Mouse (Mus musculus) lung, embryonic 15.5 days (tissue): ENCODE measurements around the gene Banf2. TPM values are rescaled to one million over a fixed set of nuclear protein-coding genes. Genes with fewer than 3 reads are reported as not detected.

Experiments
- ATAC-seq: fragments of 200-750 bp; cut with Nextera tagmentation; 2 replicates; pipeline ENCODE4 v1.8.0; 2017; ENCODE audit warnings: moderate number of reproducible peaks, borderline replicate concordance; ENCODE audit not compliant: low FRiP score, low TSS enrichment; ENCODE audit errors: extremely low read depth
- H3K27ac ChIP-seq: fragments of 300-500 bp; sonication (generic); 2 replicates; pipeline ENCODE4 v1.5.1; 2015; ENCODE audit warnings: moderate library complexity, mild to moderate bottlenecking, inconsistent platforms
- H3K27me3 ChIP-seq: fragments of 300-500 bp; sonication (generic); 2 replicates; pipeline ENCODE4 v1.6.1; 2015; ENCODE audit warnings: inconsistent platforms
- H3K36me3 ChIP-seq: fragments of 300-500 bp; sonication (generic); 2 replicates; pipeline ENCODE4 v1.6.1; 2015; ENCODE audit warnings: inconsistent platforms
- H3K4me1 ChIP-seq: fragments of 300-500 bp; sonication (generic); 2 replicates; pipeline ENCODE4 v1.6.1; 2015; ENCODE audit warnings: inconsistent platforms
- H3K4me2 ChIP-seq: fragments of 300-500 bp; sonication (generic); 2 replicates; pipeline ENCODE4 v1.6.1; 2015; ENCODE audit warnings: inconsistent platforms, mild to moderate bottlenecking, moderate library complexity
- H3K4me3 ChIP-seq: fragments of 300-500 bp; sonication (generic); 2 replicates; pipeline ENCODE4 v1.5.1; 2015; ENCODE audit warnings: mild to moderate bottlenecking, inconsistent platforms
- H3K9ac ChIP-seq: fragments of 300-500 bp; sonication (generic); 2 replicates; pipeline ENCODE4 v1.6.1; 2015; ENCODE audit warnings: inconsistent platforms
- H3K9me3 ChIP-seq: fragments of 300-500 bp; sonication (generic); 2 replicates; pipeline ENCODE4 v1.6.1; 2016; ENCODE audit warnings: inconsistent platforms
- WGBS: fragments of 180-500 bp; shearing (Covaris S2); methylation state at CpG from one replicate; pipeline ENCODE4 v1.1.7; 2015; 5-methylcytosine and 5-hydroxymethylcytosine counted together
- polyA plus RNA-seq: library from polyadenylated mRNA; unstranded; fragments of >200 nt; fragmentation: Nextera tagmentation; extraction: Ambion mirVana; gene quantifications from 2 replicates; pipeline ENCODE4 v1.2.1, GENCODE M21; 2015

The Banf2 gene
- polyA plus RNA-seq, 1 experiment from 2014 or later, result not detected

GRCm38 (mm10) chr2:144030791-144031190 lies 2.1 kb upstream of the Banf2 start:
- WGBS, result 82% methylated on average over 7 of the region's 7 CpGs
- H3K4me2 ChIP-seq, result no peak overlapping the region

GRCm38 (mm10) chr2:144044726-144045125 lies 11.9 kb downstream of the Banf2 start:
- Histone ChIP-seq H3K36me3 (no peaks in the 10 kb centered on the region), H3K9me3 (no peaks in the 10 kb centered on the region; the same call in 1 of the 2 replicates), H3K4me3 (no peak overlapping the region), H3K4me1 (peaks cover 3% of the 10 kb centered on the region; the same call in 1 of the 2 replicates), H3K4me2 (no peak overlapping the region), H3K9ac (no peak overlapping the region), H3K27me3 (no peaks in the 10 kb centered on the region), H3K27ac (no peak overlapping the region)
- 62% methylated on average over 6 of the region's 6 CpGs for WGBS
- no peak for ATAC-seq

More at GRCm38 (mm10) chr2:144030791-144031190, 2.1 kb upstream of the Banf2 start:
- no peaks in the 10 kb centered on the region for H3K9me3 ChIP-seq
- H3K9ac ChIP-seq, result no peak overlapping the region
- no peak overlapping the region for H3K4me3 ChIP-seq
- ATAC-seq, result no peak
- H3K36me3 ChIP-seq, result no peaks in the 10 kb centered on the region
- no peak overlapping the region for H3K27ac ChIP-seq
- no peaks in the 10 kb centered on the region for H3K4me1 ChIP-seq
- H3K27me3 ChIP-seq, result no peaks in the 10 kb centered on the region

GRCm38 (mm10) chr2:144045756-144046560 lies 13.1 kb downstream of the Banf2 start:
- no peak for ATAC-seq
- H3K36me3 ChIP-seq, result no peaks in the 10 kb centered on the region
- H3K27ac ChIP-seq, result no peak overlapping the region
- 58% methylated on average over 5 of the region's 5 CpGs for WGBS
- H3K9ac ChIP-seq, result no peak overlapping the region
- no peak overlapping the region for H3K4me3 ChIP-seq
- H3K4me1 ChIP-seq, result peaks cover 3% of the 10 kb centered on the region; the same call in 1 of the 2 replicates
- no peaks in the 10 kb centered on the region; the same call in 1 of the 2 replicates for H3K9me3 ChIP-seq
- H3K27me3 ChIP-seq, result no peaks in the 10 kb centered on the region
- H3K4me2 ChIP-seq, result no peak overlapping the region

- no peak for ATAC-seq
- Histone ChIP-seq H3K4me3 (no peak overlapping the region), H3K27ac (no peak overlapping the region; the same call in 1 of the 2 replicates), H3K4me2 (no peak overlapping the region), H3K27me3 (no peaks in the 10 kb centered on the region), H3K36me3 (no peaks in the 10 kb centered on the region), H3K9ac (no peak overlapping the region), H3K4me1 (peaks cover 3% of the 10 kb centered on the region; the same call in 1 of the 2 replicates), H3K9me3 (no peaks in the 10 kb centered on the region; the same call in 1 of the 2 replicates)
- WGBS, result 56% methylated on average over 11 of the region's 11 CpGs
Observed at GRCm38 (mm10) chr2:144046916-144047315, 14.1 kb downstream of the Banf2 start.

- 70% methylated on average over 8 of the region's 8 CpGs for WGBS
- H3K9me3 ChIP-seq, result no peaks in the 10 kb centered on the region
- H3K4me1 ChIP-seq, result peaks cover 3% of the 10 kb centered on the region; the same call in 1 of the 2 replicates
Observed at GRCm38 (mm10) chr2:144050146-144050680, 17.4 kb downstream of the Banf2 start.

GRCm38 (mm10) chr2:144050861-144051260 lies 18.0 kb downstream of the Banf2 start:
- Histone ChIP-seq H3K9ac (no peak overlapping the region), H3K36me3 (no peaks in the 10 kb centered on the region), H3K9me3 (no peaks in the 10 kb centered on the region), H3K27ac (no peak overlapping the region), H3K4me1 (peaks cover 3% of the 10 kb centered on the region; the same call in 1 of the 2 replicates), H3K4me3 (no peak overlapping the region), H3K4me2 (no peak overlapping the region), H3K27me3 (no peaks in the 10 kb centered on the region)
- no peak for ATAC-seq
- WGBS, result 85% methylated on average over 6 of the region's 6 CpGs

More at GRCm38 (mm10) chr2:144050146-144050680, 17.4 kb downstream of the Banf2 start:
- Histone ChIP-seq H3K4me2 (no peak overlapping the region), H3K4me3 (no peak overlapping the region), H3K27me3 (no peaks in the 10 kb centered on the region), H3K27ac (no peak overlapping the region), H3K9ac (no peak overlapping the region), H3K36me3 (no peaks in the 10 kb centered on the region)
- ATAC-seq, result no peak

GRCm38 (mm10) chr2:144052410-144053065 lies 19.7 kb downstream of the Banf2 start:
- no peak overlapping the region for H3K4me2 ChIP-seq
- H3K4me3 ChIP-seq, result no peak overlapping the region
- H3K27me3 ChIP-seq, result no peaks in the 10 kb centered on the region
- no peak overlapping the region for H3K9ac ChIP-seq
- ATAC-seq, result no peak
- no peaks in the 10 kb centered on the region for H3K9me3 ChIP-seq
- no peak overlapping the region for H3K27ac ChIP-seq
- H3K36me3 ChIP-seq, result no peaks in the 10 kb centered on the region
- no peaks in the 10 kb centered on the region for H3K4me1 ChIP-seq
- 87% methylated on average over 8 of the region's 8 CpGs for WGBS

- ATAC-seq, result no peak
- Histone ChIP-seq H3K4me2 (no peak overlapping the region), H3K36me3 (no peaks in the 10 kb centered on the region), H3K9me3 (no peaks in the 10 kb centered on the region), H3K4me1 (no peaks in the 10 kb centered on the region), H3K9ac (no peak overlapping the region), H3K4me3 (no peak overlapping the region), H3K27me3 (no peaks in the 10 kb centered on the region), H3K27ac (no peak overlapping the region)
- 80% methylated on average over 2 of the region's 2 CpGs for WGBS
Observed at GRCm38 (mm10) chr2:144057735-144058134, 24.9 kb downstream of the Banf2 start.

- Histone ChIP-seq H3K4me3 (no peak overlapping the region), H3K4me2 (no peak overlapping the region), H3K9me3 (no peaks in the 10 kb centered on the region), H3K4me1 (no peaks in the 10 kb centered on the region), H3K27ac (no peak overlapping the region), H3K9ac (no peak overlapping the region), H3K27me3 (no peaks in the 10 kb centered on the region), H3K36me3 (no peaks in the 10 kb centered on the region)
- 31% methylated on average over 6 of the region's 6 CpGs for WGBS
- no peak for ATAC-seq
Observed at GRCm38 (mm10) chr2:144061701-144062100, 28.8 kb downstream of the Banf2 start.

- Histone ChIP-seq H3K4me2 (no peak overlapping the region), H3K27ac (no peak overlapping the region), H3K4me3 (no peak overlapping the region), H3K9ac (no peak overlapping the region), H3K27me3 (no peaks in the 10 kb centered on the region), H3K9me3 (no peaks in the 10 kb centered on the region), H3K4me1 (no peaks in the 10 kb centered on the region), H3K36me3 (no peaks in the 10 kb centered on the region)
- 90% methylated on average over 2 of the region's 2 CpGs for WGBS
- no peak for ATAC-seq
Observed at GRCm38 (mm10) chr2:144065499-144065898, 32.6 kb downstream of the Banf2 start.

GRCm38 (mm10) chr2:144069663-144070062 lies 36.8 kb downstream of the Banf2 start:
- H3K27ac ChIP-seq, result no peak overlapping the region
- WGBS, result 87% methylated on average over 4 of the region's 4 CpGs
- H3K4me3 ChIP-seq, result no peak overlapping the region
- ATAC-seq, result no peak
- no peaks in the 10 kb centered on the region for H3K36me3 ChIP-seq
- no peaks in the 10 kb centered on the region for H3K9me3 ChIP-seq
- no peak overlapping the region for H3K9ac ChIP-seq
- no peak overlapping the region for H3K4me2 ChIP-seq
- H3K4me1 ChIP-seq, result no peaks in the 10 kb centered on the region
- H3K27me3 ChIP-seq, result no peaks in the 10 kb centered on the region

GRCm38 (mm10) chr2:144070479-144070878 lies 37.6 kb downstream of the Banf2 start:
- H3K27ac ChIP-seq, result no peak overlapping the region
- no peaks in the 10 kb centered on the region for H3K4me1 ChIP-seq
- H3K9ac ChIP-seq, result no peak overlapping the region
- H3K4me3 ChIP-seq, result no peak overlapping the region
- 54% methylated on average over 7 of the region's 7 CpGs for WGBS
- no peak overlapping the region for H3K4me2 ChIP-seq
- no peaks in the 10 kb centered on the region for H3K27me3 ChIP-seq
- H3K9me3 ChIP-seq, result no peaks in the 10 kb centered on the region
- H3K36me3 ChIP-seq, result no peaks in the 10 kb centered on the region
- ATAC-seq, result no peak
